Mouse (Mus musculus) c-Kit-negative CD71-positive TER-119-positive erythroid progenitor cells, embryonic 14.5 days (primary cell): Measurements from ENCODE around the gene Runx1.
A peak's percentile ranks its signal among the peaks of the same experiment; 100 is the strongest.

ENCODE experiments used
- DNase-seq: peaks from one replicate; pipeline ENCODE4 v3.0.0-alpha.2; 2013; ENCODE audit warnings: low read depth, low spot score

Gene Runx1

GRCm38 (mm10) chr16:92826683-92827082, 734 bp upstream of the Runx1 start:
- DNase-seq = no peak

- DNase-seq = peak; percentile 61
These were observed 625 bp downstream of the Runx1 start for GRCm38 (mm10) chr16:92825204-92825843.

- no peak for DNase-seq
These were observed 1.2 kb downstream of the Runx1 start for GRCm38 (mm10) chr16:92824723-92825203.

- no peak for DNase-seq
These were observed 1.8 kb downstream of the Runx1 start for GRCm38 (mm10) chr16:92824003-92824722.

GRCm38 (mm10) chr16:92823381-92823862, 2.5 kb downstream of the Runx1 start:
- DNase-seq = no peak

- no peak for DNase-seq
These were observed 3.3 kb downstream of the Runx1 start for GRCm38 (mm10) chr16:92822676-92823075.

- DNase-seq = peak; percentile 44
These were observed 3.9 kb downstream of the Runx1 start for GRCm38 (mm10) chr16:92821938-92822629.

- no peak for DNase-seq
These were observed 4.4 kb downstream of the Runx1 start for GRCm38 (mm10) chr16:92821596-92821937.

- no peak for DNase-seq
These were observed 5.5 kb downstream of the Runx1 start for GRCm38 (mm10) chr16:92820451-92820850.

- no peak for DNase-seq
These were observed 7.3 kb downstream of the Runx1 start for GRCm38 (mm10) chr16:92818480-92819269.

GRCm38 (mm10) chr16:92816092-92816491, 9.9 kb downstream of the Runx1 start:
- DNase-seq = no peak

- no peak for DNase-seq
These were observed 10.8 kb downstream of the Runx1 start for GRCm38 (mm10) chr16:92815195-92815527.

- no peak for DNase-seq
These were observed 11.4 kb downstream of the Runx1 start for GRCm38 (mm10) chr16:92814366-92815194.

- no peak for DNase-seq
These were observed 13.5 kb downstream of the Runx1 start for GRCm38 (mm10) chr16:92812405-92812804.

- DNase-seq = no peak
These were observed 15.2 kb downstream of the Runx1 start for GRCm38 (mm10) chr16:92810568-92811240.

- no peak for DNase-seq
These were observed 18.2 kb downstream of the Runx1 start for GRCm38 (mm10) chr16:92807772-92808171.

GRCm38 (mm10) chr16:92803076-92803580, 22.8 kb downstream of the Runx1 start:
- no peak for DNase-seq

- DNase-seq = peak; percentile 54
These were observed 24.4 kb downstream of the Runx1 start for GRCm38 (mm10) chr16:92801567-92801966.

GRCm38 (mm10) chr16:92800845-92801244, 25.1 kb downstream of the Runx1 start:
- no peak for DNase-seq

- no peak for DNase-seq
These were observed 26.0 kb downstream of the Runx1 start for GRCm38 (mm10) chr16:92799940-92800339.
